Mouse (Mus musculus) forebrain, embryonic 16.5 days (tissue): ENCODE data around the gene Gba. TPM values are rescaled to one million over a fixed set of nuclear protein-coding genes. Genes with fewer than 3 reads are reported as not detected.

ENCODE experiments used
- ATAC-seq: fragments of 200-750 bp; cut with Nextera tagmentation; 2 replicates; pipeline ENCODE4 v1.8.0; 2017; ENCODE audit warnings: mild to moderate bottlenecking, moderate library complexity
- H3K27ac ChIP-seq: fragments of 300-500 bp; sonication (generic); 2 replicates; pipeline ENCODE4 v1.5.1; 2014; ENCODE audit warnings: low read length, control low read depth
- H3K27me3 ChIP-seq: fragments of 300-500 bp; sonication (generic); replicated peaks from 2 replicates; pipeline ENCODE4 v1.6.1; 2014; ENCODE audit warnings: low read length; ENCODE audit not compliant: control insufficient read depth, insufficient read depth
- H3K36me3 ChIP-seq: fragments of 300-500 bp; sonication (generic); 2 replicates; pipeline ENCODE4 v1.6.1; 2014; ENCODE audit not compliant: control insufficient read depth, insufficient read depth
- H3K4me1 ChIP-seq: fragments of 300-500 bp; sonication (generic); replicated peaks from 2 replicates; pipeline ENCODE4 v1.6.1; 2014; ENCODE audit warnings: low read length; ENCODE audit not compliant: control insufficient read depth, insufficient read depth
- H3K4me2 ChIP-seq: fragments of 300-500 bp; sonication (generic); 2 replicates; pipeline ENCODE4 v1.6.1; 2014; ENCODE audit warnings: mild to moderate bottlenecking, low read length, control low read depth
- H3K4me3 ChIP-seq: fragments of 300-500 bp; sonication (generic); replicated peaks from 2 replicates; pipeline ENCODE4 v1.5.1; 2014; ENCODE audit warnings: mild to moderate bottlenecking, low read length, control low read depth
- H3K9ac ChIP-seq: fragments of 300-500 bp; sonication (generic); replicated peaks from 2 replicates; pipeline ENCODE4 v1.6.1; 2014; ENCODE audit warnings: low read depth, low read length, control low read depth
- H3K9me3 ChIP-seq: fragments of 300-500 bp; sonication (generic); 2 replicates; pipeline ENCODE4 v1.6.1; 2016; ENCODE audit warnings: low read length; ENCODE audit not compliant: control insufficient read depth
- WGBS: fragments of 180-500 bp; shearing (Covaris S2); extraction: QIAGEN DNeasy Blood & Tissue Kit; methylation state at CpG from one replicate; pipeline ENCODE4 v1.1.7; 2014; 5-methylcytosine and 5-hydroxymethylcytosine counted together
- polyA plus RNA-seq: library from polyadenylated mRNA; unstranded; fragments of >200 nt; fragmentation: Nextera tagmentation; extraction: Ambion mirVana; gene quantifications from 2 replicates; pipeline ENCODE4 v1.2.1, GENCODE M21; 2015

Gene Gba
- polyA plus RNA-seq, 1 experiment from 2014 or later = 46.7 TPM

DNA sequence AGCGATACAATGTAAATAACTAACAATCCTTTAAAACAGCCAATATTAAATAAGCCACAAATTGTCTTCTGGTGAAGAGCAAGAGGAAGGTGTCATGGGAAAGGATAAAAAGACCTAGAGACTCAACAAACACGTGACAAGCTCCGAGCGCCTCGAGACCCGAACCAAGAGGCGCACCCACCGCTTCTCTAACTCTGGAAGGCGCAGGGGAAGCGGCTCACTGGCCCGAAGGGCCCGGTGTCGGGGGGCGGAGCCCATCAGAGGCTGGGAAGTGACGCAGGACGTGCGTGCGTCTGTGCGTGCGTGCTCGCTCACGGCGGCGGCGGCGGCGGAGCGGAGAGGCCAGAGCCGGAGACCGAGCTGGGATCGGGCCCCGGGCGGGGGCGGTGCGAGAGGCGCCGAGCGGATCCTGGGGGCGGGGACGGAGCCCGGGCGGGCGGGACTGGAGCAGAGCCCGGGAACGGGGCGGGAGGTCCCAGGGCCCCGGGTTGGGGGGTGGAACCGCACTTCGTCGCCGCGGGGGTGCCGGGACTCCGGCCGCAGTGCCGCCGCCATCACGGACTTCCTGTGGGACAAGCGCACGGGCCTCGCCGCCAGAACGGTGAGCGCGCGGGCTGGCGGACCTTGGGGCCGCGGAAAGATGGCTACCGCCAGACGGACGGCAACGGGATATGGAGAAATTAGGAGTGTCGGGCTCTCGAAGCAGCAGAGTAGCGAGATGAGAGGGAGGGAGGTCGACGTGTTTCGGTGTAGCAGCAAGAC lies 38.0 kb upstream of the Gba start, which contains the start of gene Clk2:
Gene Clk2 (plus strand): TSS at position 290 of the 762 bp plus-strand sequence.
- peaks cover 13% of the 10 kb centered on the region for H3K36me3 ChIP-seq

GRCm38 (mm10) chr3:89165268-89165870 lies 37.4 kb upstream of the Gba start:
- peak overlapping the region; percentile 91 for H3K4me2 ChIP-seq
- H3K9ac ChIP-seq = peak overlapping the region; percentile 96
- ATAC-seq = no peak
- H3K36me3 ChIP-seq = peaks cover 20% of the 10 kb centered on the region
- peak overlapping the region; percentile 94 for H3K27ac ChIP-seq
- no peaks in the 10 kb centered on the region for H3K27me3 ChIP-seq
- H3K9me3 ChIP-seq = no peaks in the 10 kb centered on the region
- H3K4me3 ChIP-seq = peak overlapping the region; percentile 96
- peaks cover 23% of the 10 kb centered on the region for H3K4me1 ChIP-seq
- 23% methylated on average over 12 of the region's 12 CpGs for WGBS

More for the DNA sequence above, 38.0 kb upstream of the Gba start, which contains the start of gene Clk2:
- peak; percentile 97 for ATAC-seq
- Histone ChIP-seq H3K4me3 (peak within 1 kb of the TSS; percentile 96), H3K27me3 (no peaks in the 10 kb centered on the region), H3K4me2 (peak within 1 kb of the TSS; percentile 91), H3K9ac (peak within 1 kb of the TSS; percentile 96), H3K27ac (peak within 1 kb of the TSS; percentile 94), H3K9me3 (no peaks in the 10 kb centered on the region), H3K4me1 (peaks cover 23% of the 10 kb centered on the region)
- WGBS = 1% methylated on average over 58 of the region's 79 CpGs

DNA sequence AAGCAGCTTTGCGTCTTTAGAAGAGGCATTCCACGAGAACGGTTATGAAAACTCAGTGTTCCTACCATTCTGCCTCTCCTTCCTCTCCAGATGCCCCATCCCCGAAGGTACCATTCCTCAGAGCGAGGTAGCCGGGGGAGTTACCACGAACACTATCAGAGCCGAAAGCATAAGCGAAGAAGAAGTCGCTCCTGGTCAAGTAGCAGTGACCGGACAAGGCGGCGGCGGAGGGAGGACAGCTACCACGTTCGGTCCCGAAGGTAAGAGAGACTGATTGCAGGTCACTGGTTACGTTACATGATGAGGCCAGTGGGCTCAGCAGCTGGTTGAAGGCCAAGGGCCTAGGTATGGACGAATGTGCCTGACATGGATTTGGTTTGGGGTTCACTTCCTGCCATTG lies 35.8 kb upstream of the Gba start:
- Histone ChIP-seq H3K4me2 (no peak overlapping the region), H3K9ac (no peak overlapping the region), H3K9me3 (no peaks in the 10 kb centered on the region), H3K36me3 (peaks cover 28% of the 10 kb centered on the region), H3K27me3 (no peaks in the 10 kb centered on the region), H3K4me1 (peaks cover 23% of the 10 kb centered on the region), H3K27ac (no peak overlapping the region), H3K4me3 (no peak overlapping the region)
- WGBS = 92% methylated on average over 19 of the region's 19 CpGs
- no peak for ATAC-seq

GRCm38 (mm10) chr3:89174844-89175243 lies 27.9 kb upstream of the Gba start:
- Histone ChIP-seq H3K27ac (no peak overlapping the region), H3K27me3 (no peaks in the 10 kb centered on the region), H3K36me3 (peaks cover 30% of the 10 kb centered on the region), H3K9me3 (no peaks in the 10 kb centered on the region), H3K4me3 (no peak overlapping the region), H3K4me2 (no peak overlapping the region), H3K4me1 (peaks cover 13% of the 10 kb centered on the region), H3K9ac (no peak overlapping the region)
- 95% methylated on average over 11 of the region's 11 CpGs for WGBS
- ATAC-seq = no peak

DNA sequence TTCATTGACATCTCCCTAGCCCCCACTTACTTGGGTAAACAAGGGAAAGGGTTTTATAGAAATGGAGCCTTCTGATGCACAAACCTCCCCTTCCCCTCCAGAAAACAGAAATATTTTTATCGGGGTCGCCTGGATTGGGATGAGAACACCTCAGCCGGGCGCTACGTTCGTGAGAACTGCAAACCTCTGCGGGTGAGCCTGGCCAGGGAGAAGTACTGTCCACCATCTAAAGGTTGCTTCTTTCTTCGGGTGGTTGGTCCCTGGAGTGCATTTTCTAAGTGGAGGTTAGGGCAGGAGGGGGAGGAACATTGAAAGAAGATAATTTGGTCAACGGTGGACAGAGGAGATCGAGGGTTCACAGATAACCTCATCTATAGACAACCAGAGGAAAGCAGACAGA lies 27.2 kb upstream of the Gba start:
- Histone ChIP-seq H3K4me3 (no peak overlapping the region), H3K4me1 (peaks cover 13% of the 10 kb centered on the region), H3K27me3 (no peaks in the 10 kb centered on the region), H3K9me3 (no peaks in the 10 kb centered on the region), H3K27ac (no peak overlapping the region), H3K9ac (no peak overlapping the region), H3K36me3 (peaks cover 28% of the 10 kb centered on the region), H3K4me2 (no peak overlapping the region)
- 93% methylated on average over 10 of the region's 10 CpGs for WGBS
- no peak for ATAC-seq

GRCm38 (mm10) chr3:89176421-89176820 lies 26.3 kb upstream of the Gba start:
- H3K4me3 ChIP-seq = no peak overlapping the region
- H3K9me3 ChIP-seq = no peaks in the 10 kb centered on the region
- H3K9ac ChIP-seq = no peak overlapping the region
- no peak overlapping the region for H3K27ac ChIP-seq
- no peak for ATAC-seq
- H3K36me3 ChIP-seq = peaks cover 31% of the 10 kb centered on the region
- peaks cover 13% of the 10 kb centered on the region for H3K4me1 ChIP-seq
- no peaks in the 10 kb centered on the region for H3K27me3 ChIP-seq
- 86% methylated on average over 7 of the region's 7 CpGs for WGBS
- no peak overlapping the region for H3K4me2 ChIP-seq

DNA sequence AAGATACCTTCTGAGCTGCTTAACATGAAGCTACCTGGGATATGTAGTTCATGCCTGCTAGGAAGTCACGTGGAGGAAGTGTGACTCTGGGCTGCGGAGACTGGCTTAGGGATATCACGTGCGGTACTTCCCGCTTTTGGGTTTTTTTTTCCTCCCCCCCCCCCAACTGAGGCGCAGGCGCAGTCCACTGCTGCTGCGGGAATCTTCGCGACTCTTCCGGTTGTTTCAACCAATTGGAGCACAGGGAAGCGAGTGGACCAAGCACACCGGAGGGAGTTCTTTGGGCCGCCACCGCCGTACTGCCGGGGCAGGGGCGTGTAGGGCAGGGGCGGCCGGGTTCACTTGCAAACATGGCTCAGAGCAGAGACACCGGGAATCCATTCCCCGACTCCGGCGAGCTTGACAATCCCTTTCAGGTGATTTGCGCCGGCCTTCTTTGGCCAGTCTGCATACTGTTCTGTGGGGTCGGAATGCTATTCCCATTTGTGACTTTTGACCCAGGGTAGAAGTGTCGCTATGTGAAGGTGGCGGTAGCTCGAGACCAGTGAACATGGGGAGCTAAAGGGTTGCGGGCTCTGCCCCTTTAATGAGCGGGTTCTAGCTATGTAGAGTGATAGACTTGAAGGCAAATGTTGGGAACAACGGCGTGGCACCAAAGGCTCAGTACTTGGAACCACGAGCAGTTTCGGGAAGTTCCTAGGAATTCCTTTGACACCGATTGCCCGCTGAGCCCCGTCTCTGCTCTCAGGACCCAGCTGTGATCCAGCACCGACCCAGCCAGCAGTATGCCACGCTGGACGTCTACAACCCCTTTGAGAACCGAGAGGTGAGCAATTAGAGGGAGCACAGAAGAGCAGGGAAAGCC lies 25.3 kb upstream of the Gba start, which contains the start of gene Scamp3:
Gene Scamp3 (plus strand): TSS at position 232 of the 865 bp plus-strand sequence.
- peaks cover 28% of the 10 kb centered on the region for H3K36me3 ChIP-seq
- H3K4me1 ChIP-seq = peaks cover 13% of the 10 kb centered on the region
- ATAC-seq = peak; percentile 97
- peak within 1 kb of the TSS; percentile 82 for H3K4me3 ChIP-seq
- H3K9me3 ChIP-seq = no peaks in the 10 kb centered on the region
- H3K4me2 ChIP-seq = peak within 1 kb of the TSS; percentile 84
- under 1% methylated on average over 42 of the region's 43 CpGs for WGBS
- H3K27ac ChIP-seq = peak within 1 kb of the TSS; percentile 39; the same call in 1 of the 2 replicates
- H3K9ac ChIP-seq = peak within 1 kb of the TSS; percentile 67
- no peaks in the 10 kb centered on the region for H3K27me3 ChIP-seq

DNA sequence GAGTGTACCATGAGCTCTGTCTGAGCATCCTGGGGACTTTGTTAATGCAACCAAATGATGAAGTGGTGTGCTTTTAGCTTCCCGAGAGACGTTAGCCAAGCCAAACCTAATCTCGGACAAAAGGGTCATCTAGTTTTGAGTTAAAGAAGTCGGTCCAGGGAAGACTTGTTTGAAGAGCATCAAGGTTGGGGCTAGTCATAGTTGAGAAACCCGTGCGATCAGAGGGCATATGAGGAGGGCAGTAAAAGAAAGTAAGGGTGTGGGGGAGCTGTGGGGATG lies 24.7 kb upstream of the Gba start:
- H3K9ac ChIP-seq = peak overlapping the region; percentile 67
- ATAC-seq = no peak
- peaks cover 28% of the 10 kb centered on the region for H3K36me3 ChIP-seq
- H3K4me2 ChIP-seq = peak overlapping the region; percentile 84
- H3K27ac ChIP-seq = no peak overlapping the region
- no peaks in the 10 kb centered on the region for H3K27me3 ChIP-seq
- H3K9me3 ChIP-seq = no peaks in the 10 kb centered on the region
- H3K4me1 ChIP-seq = peaks cover 13% of the 10 kb centered on the region
- 8% methylated on average over 6 of the region's 6 CpGs for WGBS
- H3K4me3 ChIP-seq = peak overlapping the region; percentile 82

DNA sequence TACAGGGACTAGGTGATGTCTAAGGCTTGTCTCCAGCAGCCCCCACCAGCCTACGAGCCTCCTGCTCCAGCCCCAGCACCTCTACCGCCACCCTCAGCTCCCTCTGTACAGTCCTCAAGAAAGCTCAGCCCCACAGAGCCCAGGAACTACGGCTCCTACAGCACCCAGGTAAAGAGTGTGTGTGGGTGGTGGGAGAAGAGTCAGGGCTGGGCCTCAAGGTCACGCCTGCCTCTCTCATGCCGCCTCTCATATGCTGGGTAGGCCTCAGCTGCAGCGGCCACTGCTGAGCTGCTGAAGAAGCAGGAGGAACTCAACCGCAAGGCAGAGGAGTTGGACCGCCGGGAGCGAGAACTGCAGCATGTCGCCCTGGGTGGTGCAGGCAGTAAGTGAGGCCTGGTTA lies 23.7 kb upstream of the Gba start:
- H3K4me3 ChIP-seq = no peak overlapping the region

More for the DNA sequence above, 23.7 kb upstream of the Gba start:
- Histone ChIP-seq H3K4me2 (no peak overlapping the region), H3K36me3 (peaks cover 20% of the 10 kb centered on the region), H3K27ac (no peak overlapping the region), H3K27me3 (no peaks in the 10 kb centered on the region), H3K9ac (no peak overlapping the region), H3K9me3 (no peaks in the 10 kb centered on the region), H3K4me1 (peaks cover 20% of the 10 kb centered on the region)
- 94% methylated on average over 11 of the region's 11 CpGs for WGBS
- no peak for ATAC-seq
